Mouse (Mus musculus) layer of hippocampus, adult 9-11 months (tissue): ENCODE measurements around the gene Med29.

Experiments used
- DNase-seq: peaks from one replicate; pipeline ENCODE4 v3.0.0; 2022

Med29 gene

DNA sequence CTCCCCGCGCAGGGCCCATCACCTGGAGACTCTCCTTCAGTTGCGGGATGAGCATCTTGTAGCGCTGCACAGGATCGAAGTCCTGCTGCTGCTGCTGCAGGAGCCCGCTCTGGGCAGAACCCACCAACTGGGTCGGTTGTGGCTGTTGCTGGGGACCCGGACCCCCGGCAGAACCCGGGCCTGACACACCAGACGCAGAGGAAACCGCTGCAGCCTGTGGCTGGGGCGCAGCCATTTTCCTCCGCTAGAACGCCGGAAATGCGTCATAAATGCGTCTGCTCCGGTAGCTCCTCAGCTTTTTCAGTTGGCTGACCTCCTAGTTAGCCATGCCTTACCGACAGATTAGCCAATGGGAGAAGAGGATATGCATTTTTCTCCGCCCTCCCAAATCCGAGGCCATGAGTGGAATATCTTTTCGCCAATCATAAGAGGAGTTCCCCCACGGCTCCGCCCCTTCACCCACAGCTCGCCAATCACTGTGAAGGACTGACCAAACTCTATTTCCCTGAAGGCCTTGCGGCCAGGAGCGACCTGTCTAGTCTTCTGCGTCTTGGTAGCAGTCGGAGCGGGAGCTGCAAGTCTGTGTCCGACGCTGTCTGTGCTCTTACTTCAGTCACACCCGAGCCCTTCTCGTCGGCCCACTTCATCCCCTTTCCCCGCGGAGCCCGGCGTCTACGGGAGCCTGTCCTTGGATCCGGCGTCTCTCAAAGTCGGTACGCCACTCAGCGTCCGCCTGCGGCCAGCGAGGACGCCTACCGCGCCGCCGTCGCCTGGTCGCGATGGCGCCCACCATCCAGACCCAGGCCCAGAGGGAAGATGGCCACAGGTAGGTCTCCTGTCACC lies at the start of gene Med29, which contains the start of gene Paf1:
Gene Med29, minus strand, starts transcription at position 280 of the 843 bp plus-strand sequence.
Gene Paf1, plus strand, starts transcription at position 523 of the 843 bp plus-strand sequence.
- DNase-seq, result peak; percentile 99

DNA sequence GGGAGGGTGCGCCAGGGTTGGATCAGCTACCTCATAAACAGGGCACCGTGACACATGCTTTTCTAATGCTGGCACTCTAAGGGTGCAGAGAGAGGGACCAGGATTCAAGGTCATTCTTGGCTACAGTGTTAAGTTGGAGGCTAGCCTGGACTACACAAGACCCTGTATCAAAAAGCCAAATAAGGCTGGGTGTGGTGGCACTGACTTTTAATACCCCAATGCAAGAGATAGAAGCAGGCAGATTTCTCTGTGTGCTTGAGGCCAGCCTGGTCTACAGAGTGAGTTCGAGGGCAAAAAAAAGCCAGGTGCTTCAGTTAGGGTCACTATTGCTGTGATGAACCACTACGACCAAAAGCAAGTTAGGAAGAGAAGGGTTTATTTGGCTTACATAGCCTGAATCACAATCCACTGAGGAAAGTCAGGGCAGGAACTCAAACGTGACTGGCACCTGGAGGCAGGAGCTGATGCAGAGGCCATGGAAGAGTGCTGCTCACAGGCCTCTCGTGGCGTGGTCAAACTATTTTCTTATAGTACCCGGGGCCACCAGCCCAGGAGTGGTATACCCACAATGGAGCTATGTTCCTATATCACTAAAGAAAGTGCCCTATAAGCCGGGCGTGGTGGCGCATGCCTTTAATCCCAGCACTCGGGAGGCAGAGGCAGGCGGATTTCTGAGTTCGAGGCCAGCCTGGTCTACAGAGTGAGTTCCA lies 49.4 kb upstream of the Med29 start:
- DNase-seq, result no peak

DNA sequence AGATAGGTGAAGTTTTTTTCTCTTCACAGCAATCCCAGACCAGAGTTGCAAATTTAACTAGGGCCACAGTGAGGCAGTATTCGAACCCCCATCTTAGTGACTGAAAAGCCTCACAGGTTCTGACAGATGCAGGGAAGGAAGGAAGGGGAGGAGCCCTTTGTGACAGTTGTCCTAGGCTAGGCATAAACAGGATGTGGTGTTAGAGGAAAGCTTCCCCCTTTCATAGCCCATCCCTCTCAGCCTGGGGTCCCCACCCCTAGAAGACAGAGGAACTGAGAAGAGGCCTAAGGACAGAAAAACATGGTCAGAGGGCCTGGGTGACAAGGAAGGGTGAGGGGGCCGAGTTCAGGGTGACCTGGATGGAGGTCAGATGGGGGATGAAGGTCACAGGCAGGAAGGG lies 48.2 kb upstream of the Med29 start:
- peak; percentile 57 for DNase-seq

DNA sequence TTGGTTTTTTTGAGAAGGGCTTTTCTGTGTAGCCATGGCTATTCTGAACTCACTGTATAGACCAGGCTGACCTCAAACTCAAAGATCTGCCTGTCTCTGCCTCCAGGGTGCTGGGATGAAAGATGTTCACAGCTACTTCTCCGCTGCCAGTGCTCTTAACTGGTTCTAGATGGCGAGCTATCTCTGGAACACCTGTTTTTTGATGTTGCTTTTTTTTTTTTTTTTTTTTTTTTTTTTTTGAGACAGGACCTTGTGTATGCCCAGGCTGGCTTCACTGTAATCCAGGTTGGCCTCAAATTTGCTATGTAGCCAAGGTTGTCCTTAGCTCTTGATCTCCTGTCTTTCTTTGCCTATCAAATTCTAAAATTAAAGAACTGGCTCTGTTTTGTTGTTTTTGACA lies 46.3 kb upstream of the Med29 start:
- DNase-seq, result no peak

DNA sequence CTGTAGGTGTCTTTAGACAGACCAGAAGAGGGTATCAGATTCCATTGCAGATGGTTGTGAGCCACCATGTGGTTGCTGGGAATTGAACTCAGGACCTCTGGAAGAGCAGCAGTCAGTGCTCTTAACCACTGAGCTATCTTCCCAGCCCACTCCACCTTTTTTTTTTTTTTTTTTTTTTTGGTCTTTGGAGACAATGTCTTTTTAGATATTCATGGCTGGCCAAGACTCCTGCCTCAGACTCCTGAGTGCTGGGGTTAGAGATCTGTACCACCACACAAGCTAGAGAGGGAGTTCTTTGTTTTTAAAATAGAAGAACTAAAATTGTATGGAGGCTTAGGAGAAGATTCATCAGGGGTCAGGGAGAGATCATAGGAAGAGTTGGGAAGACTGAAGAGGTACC lies 45.5 kb upstream of the Med29 start:
- DNase-seq, result no peak

DNA sequence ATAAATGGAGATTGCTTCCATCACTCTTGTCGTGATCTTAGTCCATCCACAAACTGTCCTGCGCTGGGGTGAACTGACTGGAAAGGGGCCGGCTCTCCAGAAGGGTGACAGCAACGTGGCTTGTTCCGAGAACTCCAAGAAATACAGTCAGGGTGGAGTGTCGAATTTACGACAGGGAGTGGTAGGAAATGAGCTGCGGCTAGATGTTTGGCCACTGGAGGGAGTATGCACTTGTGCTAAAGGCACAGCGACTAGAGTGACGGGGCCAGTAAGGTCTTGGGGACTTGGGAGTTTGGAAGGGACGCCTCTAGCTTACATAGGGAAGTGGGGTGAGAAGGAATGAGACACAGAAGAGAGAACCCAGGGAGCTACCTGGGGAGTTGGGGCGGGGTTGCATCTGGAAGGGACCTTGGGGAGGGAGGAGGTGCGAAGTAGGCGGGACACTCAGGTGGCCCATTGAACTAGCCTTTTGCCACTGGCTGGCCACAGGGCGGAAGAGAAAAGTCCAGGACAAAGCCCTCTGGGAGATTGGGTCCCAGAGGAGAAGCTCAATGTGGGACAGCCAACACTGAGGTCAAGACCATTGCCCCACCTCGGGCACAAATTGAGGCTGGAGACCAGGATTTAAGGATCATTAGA lies 44.5 kb upstream of the Med29 start, which contains the start of gene Gmfg:
Gene Gmfg, plus strand, starts transcription at position 516 of the 639 bp plus-strand sequence.
- DNase-seq, result peak; percentile 88

DNA sequence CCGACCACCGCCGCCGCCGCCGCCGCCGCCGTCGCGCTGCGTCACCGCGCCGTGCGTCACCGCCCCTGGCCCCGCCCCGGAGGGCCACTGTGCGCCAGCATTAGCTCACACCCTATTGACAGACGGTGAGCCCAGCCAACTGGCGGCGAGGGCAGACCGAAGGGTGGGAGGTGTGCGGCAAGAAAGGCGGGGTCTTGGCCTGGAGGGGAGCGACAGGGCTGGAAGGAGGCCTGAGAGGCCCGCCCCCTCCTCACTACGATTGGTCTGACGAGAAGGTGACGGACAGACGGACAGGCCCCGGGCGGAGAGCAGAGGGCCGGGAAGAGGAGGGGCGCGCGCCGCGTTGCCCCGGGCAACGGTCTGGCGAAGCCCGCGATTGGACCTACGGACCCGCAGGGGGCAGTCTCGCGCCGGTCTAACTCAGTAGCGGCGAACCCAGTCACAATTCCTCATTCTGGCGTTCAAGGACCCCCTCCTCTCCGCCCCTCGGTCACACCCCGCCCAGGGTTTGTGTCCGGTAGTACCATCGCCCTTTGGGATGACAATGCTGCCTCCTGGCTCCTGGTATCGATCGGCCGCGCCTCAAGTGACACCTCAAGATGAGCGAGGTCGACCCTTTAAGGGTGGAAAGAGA lies 43.9 kb upstream of the Med29 start:
- peak; percentile 100 for DNase-seq

DNA sequence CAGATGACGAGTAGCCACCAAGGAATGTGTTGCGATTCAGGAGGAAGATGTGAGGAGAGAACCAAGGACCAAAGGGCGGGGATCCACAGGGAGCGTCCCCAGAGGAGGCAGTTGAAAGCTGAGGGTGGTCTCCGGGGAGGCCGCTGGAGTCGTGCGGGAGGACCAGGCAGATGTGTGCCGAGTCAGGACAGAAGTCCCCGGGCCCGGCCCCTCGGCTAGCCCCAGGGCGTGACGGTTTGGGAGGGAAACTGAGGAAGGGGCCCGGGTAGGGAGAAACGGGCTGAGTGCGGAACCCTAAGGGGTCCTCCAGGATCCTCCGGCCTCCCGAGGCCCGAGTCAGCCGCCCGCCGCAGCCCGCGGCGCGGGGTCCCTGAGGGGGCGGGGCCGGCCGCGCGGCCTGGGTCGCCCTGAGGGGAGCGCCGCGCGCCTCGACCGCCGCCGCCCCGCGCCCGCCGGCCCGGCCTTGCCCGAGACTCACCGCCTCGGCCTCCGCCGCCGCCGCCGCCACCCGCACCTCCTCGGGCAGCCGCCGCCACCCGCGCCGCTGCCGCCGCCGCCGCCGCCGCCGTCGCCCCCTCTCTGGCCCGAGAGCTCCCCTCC lies 43.3 kb upstream of the Med29 start:
- no peak for DNase-seq

DNA sequence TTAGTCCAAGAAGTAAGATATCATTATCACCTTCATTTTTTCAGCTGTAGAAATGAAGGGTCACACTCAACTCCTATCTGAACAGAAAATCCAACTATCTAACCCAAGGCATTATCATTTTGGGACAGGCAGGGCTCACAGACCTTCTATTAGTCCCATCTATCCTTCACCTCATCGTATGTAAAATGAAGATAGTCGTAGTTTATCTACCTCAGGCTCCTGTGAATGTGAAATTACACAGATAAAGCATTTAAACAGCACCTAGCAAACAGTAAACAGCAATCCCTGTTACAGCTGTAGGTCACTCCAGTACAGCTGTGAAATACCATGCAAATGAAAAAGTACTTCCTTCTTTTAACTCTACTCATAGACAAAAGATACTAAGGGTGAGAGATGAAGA lies 39.7 kb upstream of the Med29 start:
- DNase-seq, result no peak

DNA sequence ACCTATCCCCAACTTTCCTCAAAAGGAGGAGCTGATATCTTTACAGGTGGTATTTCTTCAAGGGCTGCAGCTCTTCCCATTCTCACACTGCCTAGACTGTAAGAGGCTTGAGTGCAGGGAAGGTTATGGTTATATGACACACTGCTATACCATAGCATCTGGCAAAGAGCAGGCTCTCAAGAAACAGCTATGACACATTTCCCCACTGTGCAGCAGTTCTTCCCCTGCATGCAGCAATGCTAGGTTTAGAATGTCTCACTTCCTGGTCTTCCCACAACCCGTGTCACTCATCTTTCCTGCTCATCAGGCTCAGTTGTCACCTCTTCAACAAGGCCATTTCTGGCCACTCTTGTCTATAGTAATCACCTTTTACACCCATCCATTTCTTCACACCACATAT lies 38.0 kb upstream of the Med29 start:
- no peak for DNase-seq

DNA sequence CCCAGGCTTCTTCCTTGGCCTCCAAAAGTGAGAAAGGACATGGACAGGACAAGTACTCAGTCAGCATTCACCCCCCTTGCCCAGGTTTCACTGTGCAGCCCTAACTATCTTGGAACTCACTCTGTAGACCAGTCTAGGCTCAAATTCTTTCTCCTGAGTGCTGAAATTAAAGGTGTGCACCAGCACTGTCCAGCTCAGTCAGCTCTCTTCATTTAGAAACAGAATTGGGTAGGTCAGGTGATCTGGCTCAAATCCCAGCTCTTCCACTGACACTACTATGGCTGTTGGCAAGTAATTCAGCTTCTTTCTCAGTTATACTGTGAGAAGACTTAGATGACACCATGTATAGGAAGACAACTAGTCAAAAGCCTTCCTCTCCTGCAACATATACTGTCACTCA lies 35.2 kb upstream of the Med29 start:
- DNase-seq, result no peak

DNA sequence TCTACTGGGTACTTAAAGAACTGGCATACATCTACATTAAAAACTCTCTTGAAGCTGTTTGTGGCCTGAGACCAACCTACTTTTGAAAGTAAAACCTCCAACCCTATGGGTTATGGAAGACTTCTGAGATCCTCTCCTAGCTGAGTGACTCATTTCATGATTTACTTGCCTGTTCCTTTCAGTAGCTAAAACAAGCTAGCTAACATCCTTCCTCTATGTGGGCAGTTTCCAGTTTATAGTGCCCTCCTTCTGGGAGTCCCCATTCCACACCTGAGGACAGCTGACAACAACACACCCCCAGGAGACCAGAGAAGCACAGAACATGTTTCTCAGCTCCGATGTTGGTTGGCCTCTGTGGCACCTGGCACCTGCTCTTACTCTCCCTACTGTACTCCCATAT lies 30.5 kb upstream of the Med29 start:
- DNase-seq, result no peak

DNA sequence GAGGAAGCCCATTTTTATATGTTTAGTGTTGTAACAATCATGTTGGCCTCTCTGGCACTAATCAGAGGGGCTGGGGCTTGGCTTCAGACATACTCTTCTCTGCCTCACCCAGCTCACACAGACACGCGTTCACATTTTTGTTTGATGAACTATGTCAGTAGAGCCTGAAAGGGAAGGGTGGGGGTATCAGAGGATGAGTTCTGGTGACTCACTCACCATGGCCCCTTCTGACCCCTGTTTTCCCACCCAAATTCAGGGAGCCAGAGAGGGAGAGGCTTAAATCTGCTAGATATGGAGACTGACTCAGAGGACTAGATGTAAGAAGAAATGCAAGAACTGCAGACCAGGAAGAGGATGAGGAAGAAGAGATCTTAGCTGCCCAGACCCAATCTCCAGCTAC lies 26.9 kb upstream of the Med29 start:
- DNase-seq, result no peak

DNA sequence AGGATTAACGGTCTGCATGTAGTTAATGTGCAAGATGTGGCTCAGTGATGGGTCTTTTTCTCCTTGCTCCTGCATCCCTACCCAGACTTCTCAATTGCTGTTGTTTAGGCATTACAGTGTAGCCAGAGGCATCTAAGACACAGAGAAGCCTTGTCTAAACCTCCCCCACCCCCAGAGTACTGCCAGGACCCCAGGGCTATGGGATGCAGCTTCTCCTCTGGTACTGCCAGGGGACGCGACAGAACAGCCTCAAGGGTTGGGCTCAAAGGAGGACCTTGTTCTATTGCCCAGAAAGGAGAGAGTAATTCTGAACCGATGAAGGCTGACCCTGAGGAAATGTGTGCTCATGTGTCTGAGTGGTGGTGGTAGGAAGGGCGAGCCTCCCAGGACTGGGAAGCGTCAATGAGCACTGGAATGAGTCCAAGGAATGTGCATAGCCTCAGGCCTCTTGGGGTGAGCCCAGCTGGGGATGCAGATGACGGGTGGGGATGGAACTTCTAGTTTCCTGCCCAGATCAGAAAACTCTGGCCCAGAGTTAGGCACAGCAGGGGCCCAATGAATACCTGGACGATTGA lies 25.7 kb upstream of the Med29 start:
- peak; percentile 38 for DNase-seq

DNA sequence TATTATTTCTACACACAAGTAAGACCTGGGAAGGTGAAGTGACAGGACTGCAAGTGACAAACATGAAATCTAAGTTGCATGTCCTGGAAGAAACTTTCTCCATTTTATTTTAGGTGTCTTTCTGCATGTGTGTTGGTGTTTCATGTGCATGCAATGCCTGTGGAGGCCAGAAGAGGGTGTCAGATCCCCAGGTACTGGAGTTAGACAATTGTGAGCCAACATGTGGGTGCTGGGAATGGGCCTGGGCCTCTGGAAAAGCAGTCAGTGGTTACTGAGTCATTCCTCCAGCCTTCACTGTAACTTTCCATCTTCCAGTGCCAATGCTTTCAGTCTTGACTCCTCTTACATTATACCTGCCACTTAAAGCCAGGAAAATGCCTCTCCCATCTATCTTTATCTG lies 24.9 kb upstream of the Med29 start:
- DNase-seq, result no peak

DNA sequence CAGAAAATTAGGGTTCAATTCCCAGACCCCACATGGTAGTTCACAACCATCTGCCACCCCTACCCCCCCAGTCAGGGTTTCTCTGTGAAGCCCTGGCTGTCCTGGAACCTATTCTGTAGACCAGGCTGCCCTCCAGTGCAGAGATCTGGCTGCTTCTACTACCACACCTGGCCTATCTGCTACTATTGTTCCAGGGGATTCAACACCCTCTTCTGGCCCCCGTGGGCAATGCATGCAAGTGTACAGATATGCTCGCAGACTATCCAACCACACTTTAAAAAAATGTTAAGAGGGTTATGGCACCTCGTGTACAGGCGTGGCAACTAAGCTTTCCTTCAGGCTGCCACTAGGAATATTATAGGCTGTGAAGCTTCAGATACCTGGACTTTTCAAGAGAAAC lies 20.3 kb upstream of the Med29 start:
- no peak for DNase-seq

DNA sequence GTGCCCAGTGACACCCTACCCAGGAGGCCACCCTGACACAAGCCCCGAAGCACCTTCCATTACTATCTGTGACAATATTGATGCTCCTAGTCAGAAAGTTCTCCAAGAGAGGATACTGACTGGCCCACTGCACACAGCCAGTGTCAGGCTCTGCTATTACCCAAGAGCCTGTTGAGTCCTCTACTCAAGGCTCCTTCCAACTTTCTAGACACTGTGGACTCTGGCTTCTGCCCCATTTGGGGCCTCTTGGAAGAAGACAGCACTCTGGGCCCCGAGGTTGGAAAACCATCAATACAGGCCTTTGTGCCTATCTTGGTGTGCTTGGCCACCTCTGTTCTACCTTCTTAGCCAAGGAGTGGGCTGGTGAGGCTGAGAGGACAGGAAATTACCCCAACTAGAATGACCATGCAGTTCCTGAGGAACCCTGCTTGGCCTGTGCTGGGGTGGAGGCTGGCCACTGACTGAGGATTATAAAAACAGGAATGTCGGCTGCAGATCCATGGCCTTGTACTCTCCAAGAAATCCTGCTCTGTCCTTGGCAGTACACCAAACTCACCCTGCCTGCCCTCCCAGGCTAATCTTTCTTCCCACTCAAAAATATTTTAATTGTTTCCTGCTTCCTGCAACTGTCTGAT lies 18.4 kb upstream of the Med29 start:
- DNase-seq, result no peak

DNA sequence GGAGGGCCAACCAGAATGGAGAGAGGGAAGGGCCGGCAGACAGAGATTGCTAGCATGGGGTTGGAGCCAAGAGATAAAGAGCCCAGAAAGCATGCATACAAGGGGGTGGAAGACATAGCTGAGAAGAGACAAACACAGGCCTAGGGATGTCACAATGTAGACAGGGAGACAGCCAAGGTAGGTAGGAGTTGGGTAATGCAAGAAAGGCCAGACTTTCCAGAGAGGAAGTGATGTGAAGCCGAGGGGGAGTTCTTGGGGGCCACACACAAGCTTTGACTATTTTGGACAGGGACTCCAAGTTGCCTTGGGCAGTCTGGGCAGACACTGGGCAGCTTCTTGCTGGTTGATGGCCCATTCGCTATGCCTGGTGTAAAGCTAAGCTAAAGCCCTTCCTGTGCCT lies 9.4 kb upstream of the Med29 start:
- DNase-seq, result no peak

DNA sequence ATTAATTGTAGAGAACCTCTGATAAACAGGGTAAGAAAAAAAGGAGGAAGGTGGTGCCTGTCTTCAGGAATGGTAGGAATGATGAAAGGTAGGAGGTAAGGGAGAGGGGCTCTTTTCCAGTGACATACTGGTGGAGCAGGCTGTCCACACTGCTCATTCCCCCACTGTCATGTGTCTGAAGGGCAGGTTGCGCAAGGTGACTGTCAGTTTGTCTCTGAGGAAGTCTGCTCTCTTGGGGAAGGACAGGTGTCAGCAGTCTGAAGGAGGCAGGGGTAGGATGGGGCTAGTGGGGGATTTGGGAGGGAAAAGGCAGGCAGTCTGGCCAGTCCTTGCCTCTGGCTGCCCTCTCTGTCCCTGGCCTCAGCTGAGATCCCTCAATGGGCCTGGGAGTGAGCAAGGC lies 8.5 kb upstream of the Med29 start:
- no peak for DNase-seq

DNA sequence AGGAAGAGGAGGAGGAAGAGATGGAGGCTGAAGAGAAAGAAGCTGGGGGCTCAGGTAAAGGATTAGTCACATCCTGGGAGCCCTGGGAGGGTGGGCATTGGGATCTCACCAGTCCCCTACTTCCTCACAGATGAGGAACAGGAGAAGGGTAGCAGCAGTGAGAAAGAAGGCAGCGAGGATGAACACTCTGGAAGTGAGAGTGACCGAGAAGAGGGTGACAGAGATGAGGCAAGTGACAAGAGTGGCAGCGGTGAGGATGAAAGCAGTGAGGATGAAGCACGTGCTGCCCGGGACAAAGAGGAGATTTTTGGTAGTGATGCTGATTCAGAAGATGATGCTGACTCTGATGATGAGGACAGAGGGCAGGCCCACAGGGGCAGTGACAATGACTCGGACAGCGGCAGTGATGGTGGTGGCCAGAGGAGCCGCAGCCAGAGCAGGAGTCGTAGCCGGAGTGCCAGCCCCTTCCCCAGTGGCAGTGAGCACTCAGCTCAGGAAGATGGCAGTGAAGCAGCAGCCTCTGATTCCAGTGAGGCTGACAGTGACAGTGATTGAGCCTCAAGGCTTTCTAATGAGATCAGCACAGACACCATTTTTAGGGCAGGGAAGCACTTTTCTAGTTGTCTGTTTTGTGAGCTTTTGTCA lies 6.3 kb upstream of the Med29 start:
- DNase-seq, result no peak

DNA sequence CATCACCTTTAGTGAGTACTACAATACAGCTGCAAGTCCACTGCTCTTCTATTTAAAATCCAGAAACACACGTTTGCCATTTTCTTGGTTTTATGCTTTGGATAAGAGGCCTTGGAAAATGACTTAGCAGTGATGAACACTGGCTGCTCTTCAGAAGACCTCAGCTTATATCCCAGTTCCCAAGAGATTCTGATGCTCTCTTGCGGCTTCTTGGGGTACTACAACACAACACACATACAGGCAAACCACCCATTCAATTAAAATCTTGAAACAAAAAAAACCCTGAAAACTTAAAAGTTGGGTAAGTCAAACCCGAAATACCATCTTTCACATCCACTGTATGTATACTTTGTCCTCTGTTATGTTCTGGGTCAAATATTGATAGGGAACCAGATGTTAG lies 5.5 kb upstream of the Med29 start:
- no peak for DNase-seq

DNA sequence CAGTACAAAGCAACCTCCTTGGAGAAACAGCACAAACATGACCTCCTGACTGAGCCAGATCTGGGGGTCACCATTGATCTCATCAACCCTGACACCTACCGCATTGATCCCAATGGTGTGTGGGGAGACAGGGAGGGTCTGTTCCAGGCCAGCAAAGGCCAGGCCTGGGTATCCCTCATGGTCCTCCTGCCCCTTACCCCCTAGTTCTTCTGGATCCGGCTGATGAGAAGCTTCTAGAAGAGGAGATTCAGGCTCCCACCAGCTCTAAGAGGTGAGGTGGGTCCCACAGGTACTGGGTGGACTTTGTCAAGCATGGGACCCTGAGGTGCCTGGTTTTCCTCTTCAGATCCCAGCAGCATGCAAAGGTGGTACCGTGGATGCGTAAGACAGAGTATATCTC lies 2.9 kb upstream of the Med29 start:
- DNase-seq, result no peak
